Mouse (Mus musculus) retina, embryonic 14.5 days (tissue): Measurements from ENCODE around the gene Tagap.
"Not testable (repeated sequence)": the region's sequence is repeated elsewhere in the genome, so short reads cannot be mapped to it uniquely, and the experiment has no call there.

ENCODE experiments used
- DNase-seq: peaks from one replicate; pipeline ENCODE4 v3.0.0-alpha.2; 2015; ENCODE audit warnings: low spot score

The Tagap gene

GRCm38 (mm10) chr17:7983484-7983883, 57.7 kb downstream of the Tagap start:
- not testable (repeated sequence) for DNase-seq
